Mouse (Mus musculus): ENCODE data around the gene Ubl4a.
A peak's percentile ranks its signal among the peaks of the same experiment; 100 is the strongest.
"Not testable (repeated sequence)": the region's sequence is repeated elsewhere in the genome, so short reads cannot be mapped to it uniquely, and the experiment has no call there.

Ubl4a gene

GRCm38 (mm10) chrX:74372888-74373549 lies at the start of gene Ubl4a, which contains the start of gene Slc10a3:
Ubl4a (minus strand) TSS chrX:74373218.
Slc10a3 (minus strand) TSS chrX:74373349.
- DNase-seq (ENCODE audit: extremely low spot score, low spot score): peak; percentile 71

DNA sequence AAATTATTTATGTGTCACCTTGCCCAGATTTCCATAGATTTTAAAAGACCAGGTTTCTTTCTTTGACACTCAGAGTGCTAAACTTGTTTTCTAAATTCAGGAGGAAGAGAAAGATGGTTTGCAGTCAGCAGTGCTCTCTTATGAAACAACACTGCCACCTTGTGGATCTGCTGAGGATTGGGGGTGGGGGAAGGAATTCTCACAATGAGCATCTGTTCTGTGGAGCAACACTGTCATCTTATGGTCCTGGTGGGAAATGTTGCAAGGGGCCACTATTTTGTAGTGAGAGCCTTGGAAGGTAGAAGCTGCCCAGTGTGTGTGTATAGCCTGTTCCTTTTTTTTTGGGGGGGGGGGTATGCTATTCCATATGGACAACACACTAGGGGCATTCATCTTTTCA lies 40.4 kb upstream of the Ubl4a start:
- peak; percentile 61 for DNase-seq (ENCODE audit: extremely low spot score, low spot score)

- DNase-seq (ENCODE audit: extremely low spot score, low spot score): no peak
Measured at GRCm38 (mm10) chrX:74408340-74408739, 35.3 kb upstream of the Ubl4a start.

DNA sequence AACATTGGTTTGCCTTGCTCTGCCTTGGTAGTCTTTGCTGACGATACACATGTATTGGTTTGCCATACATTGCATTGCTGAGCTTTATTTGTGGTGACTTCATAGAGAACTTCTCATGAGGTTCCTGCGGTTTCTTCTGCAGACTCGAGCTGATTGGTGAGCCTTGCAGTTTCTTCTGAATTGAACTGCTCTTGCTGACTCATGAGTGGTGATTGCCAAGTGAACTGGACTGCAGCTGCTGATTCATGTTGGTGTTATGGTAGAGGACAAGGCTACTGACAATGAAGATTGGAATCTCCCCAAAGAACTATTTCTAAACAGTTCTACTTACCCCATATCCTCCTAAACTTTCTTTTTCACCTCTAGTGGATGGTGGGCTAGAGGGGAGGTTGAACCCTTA lies 27.1 kb upstream of the Ubl4a start:
- DNase-seq (ENCODE audit: extremely low spot score, low spot score): no peak

DNA sequence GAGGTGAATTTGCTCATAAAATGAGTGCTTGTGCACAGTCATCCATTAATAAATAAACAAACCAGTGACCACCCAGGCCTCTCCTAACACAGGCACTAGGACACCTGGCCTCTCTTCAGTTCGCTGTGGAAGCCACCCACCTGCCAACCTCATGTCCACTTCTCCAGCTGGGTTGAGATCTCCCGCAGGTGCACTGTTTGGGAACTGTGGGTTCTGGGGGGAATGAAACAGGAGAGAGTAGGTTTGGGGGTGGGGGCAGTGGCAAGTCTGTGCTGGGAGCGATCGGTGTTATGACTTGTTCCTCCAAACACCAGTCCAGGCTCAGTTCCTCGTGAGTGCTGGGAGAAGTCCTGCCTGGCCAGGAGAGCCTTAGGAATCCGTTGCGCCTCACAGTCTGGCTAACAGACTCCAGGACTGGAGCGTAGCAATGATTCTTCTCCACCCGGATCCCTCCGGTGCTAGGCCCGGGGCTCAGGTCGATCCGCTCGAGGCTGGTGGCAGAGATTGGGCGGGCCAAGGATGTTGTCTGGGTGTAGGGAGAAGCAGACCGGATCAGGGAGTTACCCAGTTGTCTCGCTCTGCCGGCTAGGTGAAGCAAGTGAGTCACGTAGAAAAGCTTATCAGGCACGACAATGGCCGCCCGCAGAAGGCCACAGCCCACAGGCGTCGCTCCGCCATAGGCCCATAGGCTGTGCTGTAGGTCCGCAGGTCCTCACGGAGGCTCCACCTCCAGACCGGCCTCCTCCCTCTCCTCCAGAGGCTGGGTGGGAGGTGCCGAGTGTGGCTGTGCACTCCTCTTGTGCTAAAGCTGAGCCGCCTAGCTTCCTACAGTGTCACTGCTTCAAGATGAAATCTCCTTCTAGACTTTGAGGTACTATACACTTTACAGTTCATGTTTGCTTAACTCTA lies 19.8 kb upstream of the Ubl4a start, which contains the start of the genes Fam3a and Ikbkg:
Fam3a (minus strand) TSS at position 738 of the 909 bp plus-strand sequence.
Ikbkg (plus strand) TSS at position 756 of the 909 bp plus-strand sequence.
- DNase-seq (ENCODE audit: extremely low spot score, low spot score): peak; percentile 70

GRCm38 (mm10) chrX:74388153-74388552 lies 15.1 kb upstream of the Ubl4a start:
- no peak for DNase-seq (ENCODE audit: extremely low spot score, low spot score)

DNA sequence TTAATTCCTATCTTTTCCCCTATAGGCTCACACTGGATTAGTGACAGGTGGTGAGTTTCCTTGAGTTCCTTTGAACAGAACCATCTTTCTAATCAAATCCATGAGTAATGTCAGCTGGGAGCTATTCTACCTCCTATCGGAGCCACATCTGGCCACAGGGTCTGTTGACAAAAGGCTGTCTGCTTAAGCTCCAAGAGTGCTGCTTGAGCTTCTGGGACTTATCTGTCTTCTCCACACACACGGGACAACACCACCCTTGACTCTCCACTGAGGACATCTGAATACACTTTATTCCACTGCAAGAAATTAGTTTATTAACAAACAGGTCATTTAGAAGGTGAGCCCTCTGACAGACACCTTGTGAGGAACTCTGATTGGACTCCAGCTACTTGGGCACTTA lies 11.4 kb upstream of the Ubl4a start:
- DNase-seq (ENCODE audit: extremely low spot score, low spot score): no peak

- peak; percentile 69 for DNase-seq (ENCODE audit: extremely low spot score, low spot score)
Measured at GRCm38 (mm10) chrX:74368209-74368909, 4.7 kb downstream of the Ubl4a start.

DNA sequence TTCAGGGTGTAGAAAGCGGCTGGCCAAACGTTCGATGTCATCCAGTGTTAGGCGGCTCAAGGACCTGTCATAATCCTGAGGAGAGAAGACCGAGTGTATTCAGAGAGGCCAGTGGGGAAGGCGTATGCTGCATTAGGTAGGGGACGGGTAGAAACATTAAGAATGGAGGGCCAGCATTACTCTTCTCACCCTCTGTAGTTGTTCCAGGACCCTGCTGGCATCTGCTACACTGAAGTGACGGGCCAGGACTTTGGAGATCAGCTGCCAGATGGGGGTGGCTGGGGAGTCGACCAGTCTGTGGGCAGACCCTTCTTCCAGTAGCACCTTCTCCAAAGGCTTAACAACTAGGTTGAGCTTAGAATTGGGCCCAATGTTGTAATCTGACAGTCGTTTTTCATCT lies 5.5 kb downstream of the Ubl4a start:
- no peak for DNase-seq (ENCODE audit: extremely low spot score, low spot score)

GRCm38 (mm10) chrX:74359171-74359570 lies 13.8 kb downstream of the Ubl4a start:
- no peak for DNase-seq (ENCODE audit: extremely low spot score, low spot score)

DNA sequence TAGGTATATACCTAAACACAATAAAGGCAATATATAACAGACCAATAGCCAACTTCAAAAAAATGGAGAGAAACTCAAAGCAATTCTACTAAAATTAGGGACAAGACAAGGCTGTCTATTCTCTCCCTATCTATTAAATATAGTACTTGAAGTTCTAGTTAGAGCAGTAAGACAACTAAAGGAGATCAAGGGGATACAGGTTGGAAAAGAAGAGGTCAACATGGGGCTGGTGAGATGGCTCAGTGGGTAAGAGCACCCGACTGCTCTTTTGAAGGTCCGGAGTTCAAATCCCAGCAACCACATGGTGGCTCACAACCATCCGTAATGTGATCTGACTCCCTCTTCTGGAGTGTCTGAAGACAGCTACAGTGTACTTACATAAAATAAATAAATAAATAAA lies 15.9 kb downstream of the Ubl4a start:
- not testable (repeated sequence) for DNase-seq (ENCODE audit: extremely low spot score, low spot score)

GRCm38 (mm10) chrX:74353467-74353770 lies 19.6 kb downstream of the Ubl4a start, which contains the start of gene Lage3:
Lage3 (minus strand) TSS chrX:74353618.
- peak; percentile 58 for DNase-seq (ENCODE audit: extremely low spot score, low spot score)

DNA sequence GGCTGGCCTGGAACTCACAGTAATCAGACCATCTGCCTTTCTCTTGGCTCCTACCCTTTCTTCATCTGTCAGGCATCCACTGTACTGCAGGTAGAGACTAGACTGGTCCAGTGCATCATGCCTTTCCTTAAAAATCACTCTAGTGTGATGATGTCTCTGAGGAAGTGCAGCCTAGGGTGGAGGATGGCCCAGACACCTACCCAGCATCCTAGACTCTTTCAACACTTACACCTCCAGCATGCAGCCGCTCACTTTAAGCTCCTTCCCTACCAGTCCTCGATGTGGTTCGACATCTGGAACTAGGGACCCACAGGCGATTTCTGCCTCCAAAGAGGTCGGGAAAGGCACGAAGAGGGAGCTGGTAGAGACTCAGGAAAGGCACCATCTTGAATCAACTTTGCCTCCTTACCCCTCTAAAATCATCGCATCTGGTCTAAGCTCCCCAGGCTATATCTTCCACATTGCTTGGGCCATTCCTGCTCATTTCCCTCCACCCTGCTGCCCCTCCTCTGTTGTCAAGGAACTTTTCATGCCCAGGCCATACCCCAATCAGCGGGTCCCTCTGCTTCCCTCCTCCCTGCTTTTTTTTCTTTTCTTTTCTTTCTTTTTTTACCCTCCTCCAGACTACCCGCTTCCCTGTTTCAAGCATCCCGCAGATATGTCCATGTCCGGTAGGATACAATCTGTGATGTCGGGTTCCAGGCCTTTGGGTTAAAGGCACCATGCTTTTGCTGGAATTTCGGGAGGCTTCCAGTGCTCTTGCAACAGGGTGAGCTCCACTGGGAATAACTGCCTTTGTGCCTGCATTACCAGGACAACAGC lies 20.2 kb downstream of the Ubl4a start:
- DNase-seq (ENCODE audit: extremely low spot score, low spot score): peak; percentile 16

DNA sequence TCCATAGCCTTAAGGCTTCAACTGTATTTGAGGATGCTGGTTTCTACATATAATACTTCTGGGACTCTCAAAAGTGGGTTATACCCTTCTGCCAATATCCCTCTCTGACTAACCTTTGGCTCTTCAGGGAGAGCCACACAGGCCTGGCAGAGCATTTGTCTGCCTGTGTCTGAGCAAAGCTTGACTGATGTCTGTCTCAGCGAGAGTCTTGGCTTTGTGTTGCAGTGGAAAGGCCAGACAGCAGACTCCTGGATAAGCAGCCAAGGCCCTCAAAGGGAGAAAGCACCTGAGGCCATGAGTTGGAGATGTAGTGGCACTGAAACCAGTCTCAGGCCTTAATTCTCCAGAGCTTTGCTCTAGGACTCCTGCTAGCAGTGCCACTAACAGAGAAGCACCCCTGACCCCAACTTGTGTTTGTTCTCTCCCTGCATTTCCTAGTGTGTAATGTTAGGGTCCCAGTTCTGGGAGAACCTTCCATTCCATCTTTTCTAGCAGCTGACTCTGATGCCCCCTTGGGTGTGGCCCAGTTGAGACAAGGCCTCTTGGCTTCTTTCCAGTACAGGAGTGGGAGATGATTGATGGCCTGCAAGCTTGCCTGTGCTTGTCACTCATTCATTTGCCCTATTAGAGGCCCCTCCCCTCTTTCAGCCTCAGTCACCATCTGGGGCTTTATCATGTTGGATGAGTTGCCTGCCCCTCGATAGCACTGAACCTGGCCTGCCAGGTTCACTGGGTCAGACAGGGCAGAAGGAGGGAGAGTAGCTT lies 42.7 kb downstream of the Ubl4a start:
- DNase-seq (ENCODE audit: extremely low spot score, low spot score): no peak

GRCm38 (mm10) chrX:74329215-74329671 lies 43.8 kb downstream of the Ubl4a start:
- no peak for DNase-seq (ENCODE audit: extremely low spot score, low spot score)

- DNase-seq (ENCODE audit: extremely low spot score, low spot score): peak; percentile 76
Measured at GRCm38 (mm10) chrX:74328725-74329161, 44.3 kb downstream of the Ubl4a start, which contains the start of gene Plxna3. Plxna3 (plus strand) TSS chrX:74329066.
